Mouse (Mus musculus): ENCODE measurements around the gene Lrrc56. TPM values are rescaled to one million over a fixed set of nuclear protein-coding genes. Genes with fewer than 3 reads are reported as not detected.

Lrrc56 gene
- polyA plus RNA-seq, 1 experiment, result 7.4 TPM

DNA sequence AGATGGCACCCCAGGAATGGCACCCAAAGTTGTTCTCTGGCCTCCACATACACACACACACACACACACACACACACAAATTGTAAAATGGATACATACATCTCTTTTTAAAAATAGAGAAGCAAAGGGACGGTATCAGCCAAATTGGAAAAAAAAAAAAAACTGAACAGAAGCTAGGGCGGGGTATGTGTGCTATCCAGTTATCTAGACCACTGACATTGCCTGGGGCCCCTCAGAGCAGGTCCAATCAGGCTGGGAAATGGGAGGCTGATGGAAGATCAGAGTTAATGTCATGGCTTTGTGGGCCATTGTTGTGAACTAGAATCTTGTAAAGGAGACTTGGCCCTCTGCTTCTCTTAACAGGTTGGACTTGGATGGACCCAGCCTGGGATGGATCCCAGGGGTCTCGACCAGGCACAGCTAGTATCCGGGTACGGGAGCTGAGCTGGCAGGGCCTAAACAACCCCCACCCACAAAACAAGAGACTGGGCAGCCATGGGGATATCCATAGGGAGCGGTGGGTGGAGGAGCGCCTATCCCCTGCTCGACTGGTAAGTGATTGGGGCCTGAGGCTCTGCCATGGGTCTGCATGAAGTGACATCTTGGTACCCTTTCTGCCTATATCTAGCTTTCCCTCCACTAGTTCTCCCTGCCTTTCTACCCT is 2.8 kb downstream of the Lrrc56 start:
- 98% methylated on average over 8 of the region's 8 CpGs for WGBS
- H3K4me3 ChIP-seq (ENCODE audit: low read depth, low read length), result no peak overlapping the region
- peaks cover 17% of the 10 kb centered on the region for H3K4me1 ChIP-seq (ENCODE audit: control insufficient read depth, insufficient read depth, insufficient read length, low read length)
- H3K36me3 ChIP-seq (ENCODE audit: control insufficient read depth, insufficient read depth, low read length), result peaks cover 5% of the 10 kb centered on the region
- TF ChIP-seq CTCF (IDR thresholded peaks at IDR 0.05; ENCODE audit: extremely low read depth, insufficient read length, insufficient replicate concordance, low read depth, low read length), result no peak
- TF ChIP-seq POLR2A (IDR thresholded peaks at IDR 0.05; ENCODE audit: low read depth, low read length), result no peak
- no peaks in the 10 kb centered on the region for H3K27me3 ChIP-seq (ENCODE audit: control insufficient read depth, insufficient read depth, low read length)
- H3K27ac ChIP-seq (ENCODE audit: insufficient read depth, low read depth, low read length), result no peak overlapping the region

DNA sequence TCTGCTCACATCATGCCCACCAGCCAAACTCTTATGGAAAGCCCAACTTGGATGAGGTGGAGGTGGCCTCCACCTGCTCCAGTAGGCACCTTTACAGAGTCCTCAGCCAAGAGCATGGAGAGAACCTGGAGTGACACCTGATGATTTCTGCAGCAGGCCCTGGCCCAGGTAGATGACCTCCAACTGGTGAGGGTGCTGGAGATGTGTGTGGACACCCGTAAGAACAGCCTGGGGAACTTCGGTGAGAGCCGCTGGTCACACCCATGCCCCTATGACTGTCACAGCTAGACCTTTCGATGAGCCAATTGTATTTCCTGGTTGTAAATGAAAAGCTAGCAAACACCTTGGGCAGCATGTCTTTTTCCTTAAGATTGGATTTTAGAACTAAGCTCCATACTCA is 4.2 kb downstream of the Lrrc56 start:
- Histone ChIP-seq H3K36me3 (ENCODE audit: control insufficient read depth, insufficient read depth, low read length) (no peaks in the 10 kb centered on the region), H3K4me1 (ENCODE audit: control insufficient read depth, insufficient read depth, insufficient read length, low read length) (peaks cover 11% of the 10 kb centered on the region), H3K27me3 (ENCODE audit: control insufficient read depth, insufficient read depth, low read length) (no peaks in the 10 kb centered on the region), H3K4me3 (ENCODE audit: low read depth, low read length) (no peak overlapping the region), H3K27ac (ENCODE audit: insufficient read depth, low read depth, low read length) (no peak overlapping the region)
- 49% methylated on average over 4 of the region's 4 CpGs for WGBS
- TF ChIP-seq POLR2A (IDR thresholded peaks at IDR 0.05; ENCODE audit: low read depth, low read length), result no peak
- TF ChIP-seq CTCF (IDR thresholded peaks at IDR 0.05; ENCODE audit: extremely low read depth, insufficient read length, insufficient replicate concordance, low read depth, low read length), result no peak

DNA sequence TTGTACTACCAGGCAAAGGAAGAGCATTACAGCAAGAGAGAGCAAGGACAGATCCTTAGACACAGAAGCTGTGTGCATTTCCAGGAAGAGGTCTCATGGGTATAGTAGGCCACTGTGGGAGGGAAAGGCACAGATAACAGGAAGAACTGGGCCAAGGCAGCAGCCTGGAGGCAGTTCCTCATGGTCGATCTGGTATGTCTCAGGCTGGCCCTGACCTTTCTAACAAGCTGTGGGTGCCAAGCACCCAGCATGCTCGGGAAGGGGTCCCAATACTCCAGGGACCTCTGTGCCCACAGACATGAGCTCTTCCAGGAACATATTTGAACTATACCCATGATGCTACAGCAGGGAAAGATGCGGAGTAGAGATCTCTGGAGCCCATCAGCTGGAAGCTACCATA is 10.6 kb downstream of the Lrrc56 start:
- H3K36me3 ChIP-seq (ENCODE audit: control insufficient read depth, insufficient read depth, low read length), result no peaks in the 10 kb centered on the region
- no peak overlapping the region for H3K27ac ChIP-seq (ENCODE audit: insufficient read depth, low read depth, low read length)
- 56% methylated on average over 3 of the region's 3 CpGs for WGBS
- TF ChIP-seq POLR2A (IDR thresholded peaks at IDR 0.05; ENCODE audit: low read depth, low read length), result no peak
- TF ChIP-seq CTCF (IDR thresholded peaks at IDR 0.05; ENCODE audit: extremely low read depth, insufficient read length, insufficient replicate concordance, low read depth, low read length), result no peak
- H3K4me1 ChIP-seq (ENCODE audit: control insufficient read depth, insufficient read depth, insufficient read length, low read length), result no peaks in the 10 kb centered on the region
- H3K27me3 ChIP-seq (ENCODE audit: control insufficient read depth, insufficient read depth, low read length), result no peaks in the 10 kb centered on the region
- H3K4me3 ChIP-seq (ENCODE audit: low read depth, low read length), result no peak overlapping the region

DNA sequence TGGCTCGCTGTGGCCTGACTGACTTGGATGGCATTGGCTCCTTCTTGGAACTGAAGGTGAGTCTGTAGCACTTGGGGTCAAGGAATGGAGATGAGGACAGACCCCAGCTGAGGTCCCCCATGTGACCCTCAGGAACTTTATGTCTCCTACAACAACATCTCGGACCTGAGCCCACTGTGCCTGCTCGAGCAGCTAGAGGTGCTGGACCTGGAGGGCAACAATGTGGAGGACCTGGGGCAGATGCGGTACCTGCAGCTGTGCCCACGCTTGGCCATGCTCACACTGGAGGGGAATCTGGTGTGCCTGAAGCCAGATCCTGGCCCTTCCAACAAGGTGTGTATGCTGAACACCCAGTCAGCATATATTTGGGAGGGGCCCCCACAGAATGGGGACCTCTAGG is 11.5 kb downstream of the Lrrc56 start:
- Histone ChIP-seq H3K27ac (ENCODE audit: insufficient read depth, low read depth, low read length) (no peak overlapping the region), H3K27me3 (ENCODE audit: control insufficient read depth, insufficient read depth, low read length) (no peaks in the 10 kb centered on the region), H3K4me3 (ENCODE audit: low read depth, low read length) (no peak overlapping the region), H3K36me3 (ENCODE audit: control insufficient read depth, insufficient read depth, low read length) (no peaks in the 10 kb centered on the region), H3K4me1 (ENCODE audit: control insufficient read depth, insufficient read depth, insufficient read length, low read length) (no peaks in the 10 kb centered on the region)
- TF ChIP-seq CTCF (IDR thresholded peaks at IDR 0.05; ENCODE audit: extremely low read depth, insufficient read length, insufficient replicate concordance, low read depth, low read length), result no peak
- TF ChIP-seq POLR2A (IDR thresholded peaks at IDR 0.05; ENCODE audit: low read depth, low read length), result no peak
- WGBS, result 95% methylated on average over 5 of the region's 5 CpGs

DNA sequence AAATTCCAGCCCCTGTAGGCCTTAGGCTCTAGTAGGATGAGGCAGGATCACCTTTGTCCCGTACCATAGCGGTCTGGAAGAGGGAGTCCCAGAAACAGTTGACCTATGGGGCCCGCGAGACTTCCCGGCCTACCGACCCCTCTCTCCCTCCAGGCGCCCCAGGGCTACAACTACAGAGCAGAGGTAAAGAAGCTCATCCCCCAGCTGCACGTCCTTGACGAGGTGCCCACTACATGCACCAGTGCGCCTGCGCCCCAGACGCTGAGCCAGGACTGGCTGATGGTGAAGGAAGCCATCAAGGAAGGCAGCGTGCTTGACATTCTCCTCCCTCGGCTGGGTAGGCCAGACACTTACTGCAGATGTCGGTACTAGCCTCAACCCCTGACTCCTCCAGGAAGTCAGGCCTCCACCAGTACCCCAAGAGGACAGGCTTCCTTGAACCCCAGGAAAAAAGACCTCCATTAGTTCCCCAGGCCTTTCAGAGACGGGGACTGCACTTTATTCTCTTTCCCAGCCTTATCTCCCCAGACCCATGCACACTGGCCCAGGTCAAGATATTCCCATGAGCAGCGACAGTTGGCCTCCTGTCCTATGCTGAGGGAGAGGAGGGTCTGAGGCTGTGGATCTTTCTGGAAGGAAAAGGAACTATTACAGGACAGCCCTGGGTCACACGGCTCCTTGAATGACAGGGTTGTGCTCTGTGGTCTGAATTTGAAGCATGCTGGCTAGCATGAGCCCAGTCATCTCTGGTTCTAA is 12.4 kb downstream of the Lrrc56 start:
- Histone ChIP-seq H3K4me3 (ENCODE audit: low read depth, low read length) (no peak overlapping the region), H3K27me3 (ENCODE audit: control insufficient read depth, insufficient read depth, low read length) (no peaks in the 10 kb centered on the region), H3K36me3 (ENCODE audit: control insufficient read depth, insufficient read depth, low read length) (no peaks in the 10 kb centered on the region), H3K27ac (ENCODE audit: insufficient read depth, low read depth, low read length) (no peak overlapping the region), H3K4me1 (ENCODE audit: control insufficient read depth, insufficient read depth, insufficient read length, low read length) (no peaks in the 10 kb centered on the region)
- WGBS, result 94% methylated on average over 18 of the region's 18 CpGs
- no peak for TF ChIP-seq CTCF (IDR thresholded peaks at IDR 0.05; ENCODE audit: extremely low read depth, insufficient read length, insufficient replicate concordance, low read depth, low read length)
- TF ChIP-seq POLR2A (IDR thresholded peaks at IDR 0.05; ENCODE audit: low read depth, low read length), result no peak

DNA sequence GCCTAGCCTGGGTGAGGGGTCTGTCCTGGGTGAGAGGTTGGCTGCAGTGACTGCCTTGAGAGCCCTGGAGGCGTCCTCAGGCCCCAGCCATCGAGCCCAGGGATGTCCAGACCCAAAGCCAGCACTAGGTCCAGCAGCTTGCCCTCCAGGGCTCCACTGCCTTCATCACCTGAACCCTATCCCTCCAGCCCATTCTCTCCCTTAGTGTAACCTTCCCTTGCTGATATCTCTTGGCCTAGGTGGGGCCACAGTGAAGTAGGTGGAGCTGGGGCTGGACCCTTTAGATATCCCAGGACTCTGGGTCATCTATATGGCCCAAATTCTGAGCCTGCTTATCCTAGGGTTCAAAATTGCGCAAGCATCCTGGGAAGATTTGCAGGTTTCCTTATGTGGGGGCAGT is 15.6 kb downstream of the Lrrc56 start:
- TF ChIP-seq CTCF (IDR thresholded peaks at IDR 0.05; ENCODE audit: extremely low read depth, insufficient read length, insufficient replicate concordance, low read depth, low read length), result no peak
- no peak for TF ChIP-seq POLR2A (IDR thresholded peaks at IDR 0.05; ENCODE audit: low read depth, low read length)
- Histone ChIP-seq H3K36me3 (ENCODE audit: control insufficient read depth, insufficient read depth, low read length) (no peaks in the 10 kb centered on the region), H3K27ac (ENCODE audit: insufficient read depth, low read depth, low read length) (no peak overlapping the region), H3K27me3 (ENCODE audit: control insufficient read depth, insufficient read depth, low read length) (no peaks in the 10 kb centered on the region), H3K4me1 (ENCODE audit: control insufficient read depth, insufficient read depth, insufficient read length, low read length) (no peaks in the 10 kb centered on the region), H3K4me3 (ENCODE audit: low read depth, low read length) (no peak overlapping the region)
- 84% methylated on average over 3 of the region's 3 CpGs for WGBS

DNA sequence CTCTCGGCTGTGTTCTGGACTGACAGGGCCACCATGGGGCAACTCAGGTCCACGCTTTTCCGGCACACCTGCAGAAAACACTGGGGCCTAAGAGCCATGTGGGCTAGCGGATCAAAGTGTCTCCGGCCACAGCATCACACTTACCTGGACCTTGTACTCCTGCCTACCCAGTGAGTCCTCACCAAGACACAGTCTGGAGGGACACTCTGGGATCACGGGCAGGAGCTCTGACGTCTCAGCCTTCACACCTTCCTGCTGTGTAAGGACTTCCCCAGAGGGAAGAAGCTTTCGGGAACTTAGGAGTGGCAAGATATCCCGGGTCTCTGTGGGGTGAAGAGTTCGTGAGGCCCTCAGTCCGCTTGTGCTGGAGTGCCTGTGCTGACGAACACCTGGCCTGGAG is 16.2 kb downstream of the Lrrc56 start:
- TF ChIP-seq POLR2A (IDR thresholded peaks at IDR 0.05; ENCODE audit: low read depth, low read length), result no peak
- TF ChIP-seq CTCF (IDR thresholded peaks at IDR 0.05; ENCODE audit: extremely low read depth, insufficient read length, insufficient replicate concordance, low read depth, low read length), result no peak
- no peak overlapping the region for H3K27ac ChIP-seq (ENCODE audit: insufficient read depth, low read depth, low read length)
- H3K4me3 ChIP-seq (ENCODE audit: low read depth, low read length), result no peak overlapping the region
- 76% methylated on average over 12 of the region's 12 CpGs for WGBS
- H3K4me1 ChIP-seq (ENCODE audit: control insufficient read depth, insufficient read depth, insufficient read length, low read length), result peaks cover 5% of the 10 kb centered on the region
- H3K27me3 ChIP-seq (ENCODE audit: control insufficient read depth, insufficient read depth, low read length), result no peaks in the 10 kb centered on the region
- no peaks in the 10 kb centered on the region for H3K36me3 ChIP-seq (ENCODE audit: control insufficient read depth, insufficient read depth, low read length)

Data from small intestine, adult 2 months (tissue).